8 mouse cellular contexts compared by ENCODE assay signal in the genomic region with DNA sequence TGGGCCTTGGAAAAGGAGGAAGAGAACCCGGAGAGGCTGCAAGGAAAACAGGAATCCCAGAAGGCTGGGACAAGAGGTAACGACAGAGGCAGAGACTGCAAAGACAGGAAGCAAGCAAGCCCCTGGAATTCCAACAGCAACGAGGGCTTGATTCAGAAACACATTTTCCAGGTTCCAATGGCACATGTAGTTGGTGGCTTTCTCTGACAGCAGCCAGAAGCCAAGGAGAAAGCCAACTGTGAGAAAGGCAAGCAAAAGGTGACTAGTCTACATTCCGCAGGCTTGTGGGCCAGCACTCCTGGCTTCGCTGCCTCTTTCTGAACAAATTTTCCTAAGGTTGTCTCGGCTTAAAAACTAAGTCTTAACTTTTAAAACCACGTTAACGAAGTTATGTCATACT. TPM values are rescaled to one million over a fixed set of nuclear protein-coding genes. Genes with fewer than 3 reads are reported as not detected.
DNase-seq lines count a peak whose midpoint lies in the region; ATAC-seq and TF ChIP-seq lines count a peak whose summit lies in the region.

No protein-coding gene starts in this region.

- peak overlapping the region; percentile 80 for H3K4me3 ChIP-seq in kidney, adult 2 months (ENCODE audit: insufficient read depth, low read depth, low read length)
- H3K4me3 ChIP-seq in forebrain, embryonic 11.5 days (ENCODE audit: low read depth, low read length), result peak overlapping the region; percentile 51
- H3K4me3 ChIP-seq in neural tube, embryonic 15.5 days (replicated peaks), result peak overlapping the region; percentile 54

- H3K4me2 ChIP-seq in forebrain, embryonic 11.5 days (ENCODE audit: low read depth, low read length, severe bottlenecking), result peak overlapping the region; percentile 87
- peak overlapping the region; percentile 69 for H3K4me2 ChIP-seq in neural tube, embryonic 15.5 days

- 2% methylated on average over 8 of the region's 8 CpGs for WGBS in kidney, adult 2 months
- 10% methylated on average over 8 of the region's 8 CpGs for WGBS in forebrain, embryonic 11.5 days
- 10% methylated on average over 8 of the region's 8 CpGs for WGBS in neural tube, embryonic 15.5 days

- peaks cover 10% of the 10 kb centered on the region; the same call in 1 of the 2 replicates for H3K36me3 ChIP-seq in kidney, adult 2 months (ENCODE audit: control insufficient read depth, insufficient read depth, low read length)
- H3K36me3 ChIP-seq in forebrain, embryonic 11.5 days (ENCODE audit: control insufficient read depth, insufficient read depth, low read length), result no peaks in the 10 kb centered on the region
- peaks cover 19% of the 10 kb centered on the region for H3K36me3 ChIP-seq in neural tube, embryonic 15.5 days

- no peaks in the 10 kb centered on the region for H3K9me3 ChIP-seq in forebrain, embryonic 11.5 days (ENCODE audit: control insufficient read depth, low read length)
- H3K9me3 ChIP-seq in neural tube, embryonic 15.5 days (replicated peaks), result no peaks in the 10 kb centered on the region

- DNase-seq in kidney, adult 2 months, result no peak
- no peak for DNase-seq in kidney, postnatal 10 days
- peak; percentile 41 for DNase-seq in Muller cell, postnatal 12 days (ENCODE audit: inconsistent ontology term)
- DNase-seq in forebrain, embryonic 11.5 days (ENCODE audit: low spot score), result no peak
- peak; percentile 9 to 26 for DNase-seq in kidney, postnatal 4 days
- no peak for DNase-seq in cerebellum, adult 9-11 months

- no peak for TF ChIP-seq CTCF in kidney, adult 2 months (conservative IDR thresholded peaks at IDR 0.05; ENCODE audit: insufficient read depth, insufficient read length, low read depth, low read length)

- no peaks in the 10 kb centered on the region for H3K27me3 ChIP-seq in kidney, adult 2 months (replicated peaks; ENCODE audit: control insufficient read depth, insufficient read depth, low read length)
- no peaks in the 10 kb centered on the region for H3K27me3 ChIP-seq in forebrain, embryonic 11.5 days (ENCODE audit: control insufficient read depth, insufficient read depth, low read length)
- no peaks in the 10 kb centered on the region for H3K27me3 ChIP-seq in neural tube, embryonic 15.5 days (replicated peaks)

- H3K9ac ChIP-seq in forebrain, embryonic 11.5 days (ENCODE audit: low read length), result peak overlapping the region; percentile 57
- peak overlapping the region; percentile 35 for H3K9ac ChIP-seq in neural tube, embryonic 15.5 days (replicated peaks)

- H3K27ac ChIP-seq in kidney, adult 2 months (ENCODE audit: insufficient read depth, low read depth, low read length), result peak overlapping the region; percentile 93
- H3K27ac ChIP-seq in forebrain, embryonic 11.5 days (ENCODE audit: low read depth, low read length), result no peak overlapping the region
- H3K27ac ChIP-seq in neural tube, embryonic 15.5 days (replicated peaks), result 0 out of 2 replicates have a peak overlapping the region, but pooled peaks have one; percentile 1

- no peak for TF ChIP-seq POLR2A in kidney, adult 2 months (IDR thresholded peaks at IDR 0.05; ENCODE audit: low read depth, low read length)

- peaks cover 19% of the 10 kb centered on the region; the same call in 1 of the 2 replicates for H3K4me1 ChIP-seq in kidney, adult 2 months (ENCODE audit: control insufficient read depth, insufficient read depth, low read length)
- H3K4me1 ChIP-seq in forebrain, embryonic 11.5 days (replicated peaks; ENCODE audit: control insufficient read depth, insufficient read depth, low read length), result peaks cover 4% of the 10 kb centered on the region; the same call in 1 of the 2 replicates
- H3K4me1 ChIP-seq in neural tube, embryonic 15.5 days, result peaks cover 21% of the 10 kb centered on the region

- no peak for ATAC-seq in forebrain, embryonic 11.5 days (replicated peaks; ENCODE audit: low FRiP score)
- ATAC-seq in neural tube, embryonic 15.5 days (ENCODE audit: low FRiP score), result no peak
- ATAC-seq in CD4-positive, CD25-positive, alpha-beta regulatory T cell, adult 4 months, result no peak

RNA-seq across cellular contexts. Expression of gene Podn, which starts 25.5 kb away (rescaled TPM):
- 29.8 and 30.4 TPM in 2 replicates for polyA plus RNA-seq in kidney, adult 2 months (2012; rRNA removed)
- 0.33 and 0.39 TPM in 2 replicates for polyA plus RNA-seq in forebrain, embryonic 11.5 days (2014; fragmentation: Nextera tagmentation; extraction: Ambion mirVana)
- polyA plus RNA-seq in neural tube, embryonic 15.5 days (2015; fragmentation: Nextera tagmentation; extraction: Ambion mirVana), result 0.32 and 0.44 TPM in 2 replicates
- polyA plus RNA-seq in CD4-positive, CD25-positive, alpha-beta regulatory T cell, adult 4 months (2017; shearing (Covaris generic)), result not detected

Comparison
In these comparisons a context has a peak if more than half of its experiments do, and no peak if none do; other contexts are left out.
1. DNase-seq: peak in Muller cell, postnatal 12 days (single experiment) and kidney, postnatal 4 days (2 of 2); none in kidney, adult 2 months (single experiment), kidney, postnatal 10 days (single experiment), forebrain, embryonic 11.5 days (single experiment) and cerebellum, adult 9-11 months (single experiment).
2. RNA of gene Podn, which starts 25.5 kb away (polyA plus RNA-seq): 29.8 to 30.4 TPM in kidney, adult 2 months; 0.32 to 0.44 TPM in neural tube, embryonic 15.5 days, 0.33 to 0.39 TPM in forebrain, embryonic 11.5 days and not detected in CD4-positive, CD25-positive, alpha-beta regulatory T cell, adult 4 months; every median in the first group is over 10 times any median in the second.
3. Peak in every context shown above with its lines, with median percentiles within 50 percentile points of each other: H3K4me3 ChIP-seq.